In the genomic region with DNA sequence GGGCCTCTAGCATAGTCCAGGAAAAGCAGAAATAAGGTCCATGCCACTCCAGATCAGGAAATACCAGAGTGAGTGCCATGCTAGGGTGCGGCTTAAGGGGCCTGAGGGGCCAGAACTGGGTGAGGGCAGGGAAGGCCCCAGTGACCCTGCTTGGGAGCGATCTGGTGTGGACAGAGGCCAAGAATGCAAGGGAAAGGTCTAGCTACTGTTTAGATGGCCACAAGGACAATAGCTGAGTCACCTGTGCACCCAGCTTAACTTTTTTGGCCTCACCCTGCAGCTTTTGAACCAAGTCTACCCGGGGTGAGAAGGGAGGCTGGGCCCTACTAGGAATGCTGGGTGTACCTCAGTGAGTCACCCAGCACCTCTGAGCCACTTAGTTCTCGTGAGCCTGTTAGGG, we compare ENCODE assay signal across 8 mouse cellular contexts. TPM values are rescaled to one million over a fixed set of nuclear protein-coding genes. Genes with fewer than 3 reads are reported as not detected.
DNase-seq lines count a peak whose midpoint lies in the region; ATAC-seq and TF ChIP-seq lines count a peak whose summit lies in the region.

No protein-coding gene starts in this region.

- H3K9ac ChIP-seq in hindbrain, embryonic 14.5 days: no peak overlapping the region
- H3K9ac ChIP-seq in liver, embryonic 14.5 days (replicated peaks): no peak overlapping the region
- peak overlapping the region; percentile 52; the same call in 1 of the 2 replicates for H3K9ac ChIP-seq in neural tube, embryonic 15.5 days (replicated peaks)

- no peak for TF ChIP-seq CTCF in E14TG2a.4 (conservative IDR thresholded peaks at IDR 0.05; ENCODE audit: low read length)
- no peak for TF ChIP-seq CTCF in liver, embryonic 14.5 days (IDR thresholded peaks at IDR 0.05; ENCODE audit: low read depth)

- no peaks in the 10 kb centered on the region for H3K9me3 ChIP-seq in E14TG2a.4 (ENCODE audit: low read length)
- no peaks in the 10 kb centered on the region for H3K9me3 ChIP-seq in hindbrain, embryonic 14.5 days (ENCODE audit: control insufficient read depth, low read length)
- H3K9me3 ChIP-seq in liver, embryonic 14.5 days (ENCODE audit: control insufficient read depth, low read length): no peaks in the 10 kb centered on the region
- no peaks in the 10 kb centered on the region for H3K9me3 ChIP-seq in neural tube, embryonic 15.5 days (replicated peaks)

- WGBS in hindbrain, embryonic 14.5 days: 72% methylated on average over 4 of the region's 4 CpGs
- WGBS in liver, embryonic 14.5 days (ENCODE audit: insufficient replicate concordance): 47% methylated on average over 4 of the region's 4 CpGs
- 67% methylated on average over 4 of the region's 4 CpGs for WGBS in neural tube, embryonic 15.5 days

- peak overlapping the region; percentile 86 for H3K4me3 ChIP-seq in E14TG2a.4 (replicated peaks; ENCODE audit: low read length)
- peak overlapping the region; percentile 55 for H3K4me3 ChIP-seq in hindbrain, embryonic 14.5 days (replicated peaks; ENCODE audit: low read length)
- peak overlapping the region; percentile 49 to 53; a peak in 3 of 4 replicates for H3K4me3 ChIP-seq in liver, embryonic 14.5 days (ENCODE audit: insufficient read depth in 1 of 2, low read depth in 2 of 2, low read length in 2 of 2)
- peak overlapping the region; percentile 51 for H3K4me3 ChIP-seq in neural tube, embryonic 15.5 days (replicated peaks)

- peak; percentile 46 for DNase-seq in adrenal gland, adult 8-10 months
- DNase-seq in hindbrain, embryonic 14.5 days (ENCODE audit: low spot score): no peak
- DNase-seq in liver, embryonic 14.5 days (ENCODE audit: low read depth in 3 of 3, low spot score in 3 of 3): no peak
- no peak for DNase-seq in thymus, postnatal 25 days
- no peak for DNase-seq in left cerebral cortex, postnatal 36 days (ENCODE audit: low spot score in 2 of 2)
- no peak for DNase-seq in left cerebral cortex, adult 18-20 months (ENCODE audit: low spot score in 2 of 2)

- intact Hi-C loops in left cerebral cortex, postnatal 36 days (cut with DNase I): no loop called here

- H3K4me2 ChIP-seq in hindbrain, embryonic 14.5 days (replicated peaks): peak overlapping the region; percentile 93
- peak overlapping the region; percentile 55 for H3K4me2 ChIP-seq in liver, embryonic 14.5 days (ENCODE audit: low read depth)
- H3K4me2 ChIP-seq in neural tube, embryonic 15.5 days: peak overlapping the region; percentile 92

- peaks cover 25% of the 10 kb centered on the region for H3K36me3 ChIP-seq in E14TG2a.4 (ENCODE audit: insufficient read depth, low read length)
- H3K36me3 ChIP-seq in hindbrain, embryonic 14.5 days (replicated peaks; ENCODE audit: control insufficient read depth, insufficient read depth): no peaks in the 10 kb centered on the region
- H3K36me3 ChIP-seq in liver, embryonic 14.5 days (replicated peaks; ENCODE audit: control insufficient read depth, insufficient read depth, low read depth): no peaks in the 10 kb centered on the region
- no peaks in the 10 kb centered on the region for H3K36me3 ChIP-seq in neural tube, embryonic 15.5 days

- no peak overlapping the region for H3K27ac ChIP-seq in hindbrain, embryonic 14.5 days
- H3K27ac ChIP-seq in liver, embryonic 14.5 days: no peak overlapping the region
- no peak overlapping the region for H3K27ac ChIP-seq in neural tube, embryonic 15.5 days (replicated peaks)

- peaks cover 45% of the 10 kb centered on the region for H3K27me3 ChIP-seq in E14TG2a.4 (ENCODE audit: insufficient read depth, low read length)
- peaks cover 33% of the 10 kb centered on the region for H3K27me3 ChIP-seq in hindbrain, embryonic 14.5 days (ENCODE audit: control insufficient read depth, insufficient read depth, low read length)
- peaks cover 22% of the 10 kb centered on the region for H3K27me3 ChIP-seq in liver, embryonic 14.5 days (ENCODE audit: control insufficient read depth, insufficient read depth, low read length)
- peaks cover 48% of the 10 kb centered on the region for H3K27me3 ChIP-seq in neural tube, embryonic 15.5 days (replicated peaks)

- H3K4me1 ChIP-seq in E14TG2a.4 (replicated peaks; ENCODE audit: low read depth, low read length): peaks cover 40% of the 10 kb centered on the region
- H3K4me1 ChIP-seq in hindbrain, embryonic 14.5 days (replicated peaks; ENCODE audit: control insufficient read depth, insufficient read depth, low read length): 0 out of 2 replicates have a peak, but pooled peaks cover 12% of the 10 kb centered on the region
- peaks cover 0 to 5% of the 10 kb centered on the region in 2 experiments; a peak in 1 of 4 replicates for H3K4me1 ChIP-seq in liver, embryonic 14.5 days (replicated peaks; ENCODE audit: control insufficient read depth in 2 of 2, insufficient read depth in 2 of 2, low read length in 1 of 2)
- peaks cover 8% of the 10 kb centered on the region for H3K4me1 ChIP-seq in neural tube, embryonic 15.5 days

- no peak for ATAC-seq in hindbrain, embryonic 14.5 days (ENCODE audit: low FRiP score)
- ATAC-seq in liver, embryonic 14.5 days (ENCODE audit: insufficient read depth): no peak
- 0 out of 2 replicates have a peak, but pooled peaks have one; percentile 12 for ATAC-seq in neural tube, embryonic 15.5 days (ENCODE audit: low FRiP score)

- no peak for TF ChIP-seq EP300 in liver, embryonic 14.5 days (IDR thresholded peaks at IDR 0.05; ENCODE audit: low read depth)

RNA-seq across cellular contexts. Expression of gene Tmie, which starts 0.9 kb away (rescaled TPM):
- 1 to 10 TPM; 2.3 to 7.5 (median 5.1) TPM for total RNA-seq in adrenal gland, adult 8-10 months (2022)
- polyA plus RNA-seq in hindbrain, embryonic 14.5 days (2014; fragmentation: Nextera tagmentation; extraction: Ambion mirVana): 2.3 and 2.4 TPM in 2 replicates
- 0.62 and 0.97 TPM in 2 replicates for polyA plus RNA-seq in liver, embryonic 14.5 days (2012; rRNA removed)
- polyA plus RNA-seq in liver, embryonic 14.5 days (2014; fragmentation: Nextera tagmentation; extraction: Ambion mirVana): 0.94 and 1.1 TPM in 2 replicates
- polyA plus RNA-seq in neural tube, embryonic 15.5 days (2015; fragmentation: Nextera tagmentation; extraction: Ambion mirVana): 5.9 and 7.2 TPM in 2 replicates
- 1 to 10 TPM; 2.8 to 3.7 TPM for total RNA-seq in left cerebral cortex, postnatal 36 days (2021)
- total RNA-seq in left cerebral cortex, adult 18-20 months (2021): 1 to 10 TPM; 3.2 to 4.3 TPM

RNA-seq across cellular contexts. Expression of gene Als2cl, which starts 1.1 kb away (rescaled TPM):
- 10 to 100 TPM; 16.4 to 43.7 (median 30.2) TPM for total RNA-seq in adrenal gland, adult 8-10 months (2022)
- 1.4 and 1.9 TPM in 2 replicates for polyA plus RNA-seq in hindbrain, embryonic 14.5 days (2014; fragmentation: Nextera tagmentation; extraction: Ambion mirVana)
- 2.9 and 3.3 TPM in 2 replicates for polyA plus RNA-seq in liver, embryonic 14.5 days (2012; rRNA removed)
- 1.1 and 1.3 TPM in 2 replicates for polyA plus RNA-seq in liver, embryonic 14.5 days (2014; fragmentation: Nextera tagmentation; extraction: Ambion mirVana)
- polyA plus RNA-seq in neural tube, embryonic 15.5 days (2015; fragmentation: Nextera tagmentation; extraction: Ambion mirVana): 3.2 TPM in 2 replicates
- total RNA-seq in left cerebral cortex, postnatal 36 days (2021): 10 to 100 TPM in 1 of 2 experiments, 1 to 10 TPM in 1; 6.9 to 13.7 TPM
- 10 to 100 TPM; 10.6 to 14.2 TPM for total RNA-seq in left cerebral cortex, adult 18-20 months (2021)

RNA-seq across cellular contexts. Expression of gene Prss50, which starts 23.0 kb away (rescaled TPM):
- not detected for total RNA-seq in adrenal gland, adult 8-10 months (2022)
- polyA plus RNA-seq in hindbrain, embryonic 14.5 days (2014; fragmentation: Nextera tagmentation; extraction: Ambion mirVana): 0.31 TPM in 1 of 2 replicates, not detected in the other
- polyA plus RNA-seq in liver, embryonic 14.5 days (2012; rRNA removed): 7.4 and 7.9 TPM in 2 replicates
- polyA plus RNA-seq in liver, embryonic 14.5 days (2014; fragmentation: Nextera tagmentation; extraction: Ambion mirVana): 14.9 and 19.3 TPM in 2 replicates
- polyA plus RNA-seq in neural tube, embryonic 15.5 days (2015; fragmentation: Nextera tagmentation; extraction: Ambion mirVana): 0.59 and 0.75 TPM in 2 replicates
- total RNA-seq in left cerebral cortex, postnatal 36 days (2021): under 1 TPM; 0.48 to 0.72 TPM
- total RNA-seq in left cerebral cortex, adult 18-20 months (2021): 1 to 10 TPM; 1.1 to 2.1 TPM

RNA-seq across cellular contexts. Expression of gene Fam240a, which starts 35.9 kb away (rescaled TPM):
- not detected for total RNA-seq in adrenal gland, adult 8-10 months (2022)
- polyA plus RNA-seq in hindbrain, embryonic 14.5 days (2014; fragmentation: Nextera tagmentation; extraction: Ambion mirVana): not detected in 2 replicates
- not detected in 2 replicates for polyA plus RNA-seq in liver, embryonic 14.5 days (2012; rRNA removed)
- polyA plus RNA-seq in liver, embryonic 14.5 days (2014; fragmentation: Nextera tagmentation; extraction: Ambion mirVana): not detected in 2 replicates
- polyA plus RNA-seq in neural tube, embryonic 15.5 days (2015; fragmentation: Nextera tagmentation; extraction: Ambion mirVana): not detected in 2 replicates
- not detected for total RNA-seq in left cerebral cortex, postnatal 36 days (2021)
- total RNA-seq in left cerebral cortex, adult 18-20 months (2021): not detected

RNA-seq across cellular contexts. Expression of gene Prss46, which starts 36.5 kb away (rescaled TPM):
- total RNA-seq in adrenal gland, adult 8-10 months (2022): not detected
- polyA plus RNA-seq in hindbrain, embryonic 14.5 days (2014; fragmentation: Nextera tagmentation; extraction: Ambion mirVana): not detected in 2 replicates
- polyA plus RNA-seq in liver, embryonic 14.5 days (2012; rRNA removed): not detected in 2 replicates
- polyA plus RNA-seq in liver, embryonic 14.5 days (2014; fragmentation: Nextera tagmentation; extraction: Ambion mirVana): not detected in 2 replicates
- polyA plus RNA-seq in neural tube, embryonic 15.5 days (2015; fragmentation: Nextera tagmentation; extraction: Ambion mirVana): not detected in 2 replicates
- not detected for total RNA-seq in left cerebral cortex, postnatal 36 days (2021)
- not detected for total RNA-seq in left cerebral cortex, adult 18-20 months (2021)
